Mouse (Mus musculus) right cerebral cortex, postnatal 36 days (tissue): ENCODE measurements around the gene Shld2.

Source experiments
- DNase-seq, 2 experiments: peaks; one replicate each; pipeline ENCODE4 v3.0.0; 2022; ENCODE audit warnings: low spot score in 2 of 2, mixed read lengths in 1 of 2

The Shld2 gene

DNA sequence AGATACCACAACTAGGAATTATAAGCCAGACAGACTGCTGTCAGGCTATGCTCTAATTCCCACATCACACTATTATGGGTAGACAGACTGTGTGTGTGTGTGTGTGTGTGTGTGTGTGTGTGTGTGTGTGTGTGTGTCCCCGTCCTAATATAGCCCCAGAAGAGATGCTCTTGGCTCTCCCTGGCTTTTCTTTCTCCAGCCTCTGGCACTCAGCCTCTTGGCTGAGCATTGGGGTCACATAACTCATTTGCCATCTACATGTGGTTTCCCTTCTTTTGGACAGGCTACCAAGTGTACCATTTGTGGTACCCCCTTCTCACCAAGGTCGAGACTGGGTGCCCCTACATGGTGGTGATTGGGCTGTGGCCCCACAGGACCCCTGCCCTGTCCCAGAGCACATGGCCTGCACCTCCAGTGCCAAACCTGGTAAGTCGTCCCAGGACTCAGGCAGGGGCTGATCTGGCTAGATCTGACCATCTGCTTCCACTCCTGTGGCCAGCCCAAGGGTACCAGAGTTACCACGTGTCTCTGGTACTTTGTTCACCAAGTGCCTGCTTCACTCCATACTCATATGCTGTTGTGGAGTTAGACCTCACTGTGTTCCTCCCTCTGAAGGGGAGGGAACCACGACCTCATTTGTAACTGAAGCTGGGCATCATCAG lies 88.7 kb downstream of the Shld2 start:
- no peak for DNase-seq

DNA sequence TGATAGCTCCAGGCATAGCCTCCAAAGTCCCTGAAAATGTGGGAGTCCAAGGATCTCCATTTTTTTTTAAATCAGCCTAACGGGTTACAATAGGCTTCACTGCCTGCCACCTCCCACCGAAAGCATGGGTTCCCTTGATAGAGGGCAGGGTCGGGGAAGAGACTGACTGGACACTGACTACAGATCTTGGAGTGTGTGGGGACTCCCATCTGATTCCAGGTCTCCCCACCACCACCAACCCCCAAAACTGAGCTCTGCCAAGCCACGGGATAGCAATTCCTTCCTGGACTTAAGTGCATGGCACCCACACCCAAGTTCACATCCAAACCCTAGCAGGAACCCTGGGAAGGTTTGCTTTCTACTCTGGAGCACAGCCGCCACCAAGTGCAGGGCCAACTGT lies 89.9 kb downstream of the Shld2 start:
- no peak for DNase-seq

DNA sequence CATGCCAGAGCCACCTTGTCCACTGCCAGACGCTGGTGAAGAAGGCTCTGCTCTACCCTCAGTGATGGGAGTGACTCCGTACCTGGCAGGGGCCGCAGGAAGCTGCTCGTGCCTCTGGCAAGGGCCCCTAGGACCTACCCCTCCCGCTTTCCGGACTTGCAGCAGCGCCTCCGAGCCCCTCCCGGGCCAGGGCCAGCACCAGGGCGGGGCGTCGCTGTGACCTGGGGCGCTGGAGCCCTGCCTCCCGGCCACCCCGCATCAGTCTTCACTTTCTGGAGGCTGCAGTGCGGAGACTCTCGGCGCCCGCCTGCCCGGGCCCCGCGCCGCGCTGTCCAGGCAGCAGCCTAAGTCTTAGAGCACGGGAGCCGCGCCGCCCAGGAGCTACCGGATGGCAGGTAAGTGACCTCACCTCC lies 90.5 kb downstream of the Shld2 start:
- DNase-seq = no peak

DNA sequence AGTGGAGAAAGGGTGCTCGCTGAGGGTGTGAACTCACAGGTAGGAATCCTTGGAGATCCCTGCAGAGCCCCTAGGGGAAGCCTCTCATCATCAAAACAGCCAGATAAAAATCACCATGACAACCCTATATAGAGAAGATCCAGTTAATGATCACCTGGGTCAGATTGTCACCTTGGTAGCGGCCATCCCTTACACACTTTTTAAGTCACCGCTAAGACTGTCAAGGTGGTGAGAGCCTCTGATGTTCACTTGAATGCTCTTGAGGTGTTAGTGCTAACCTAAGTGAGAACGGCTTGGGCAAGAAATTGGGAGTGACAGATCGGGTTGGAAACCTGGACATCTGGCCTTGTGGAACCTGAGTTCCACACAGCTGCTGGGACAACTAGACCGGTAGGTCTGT lies 91.0 kb downstream of the Shld2 start, which contains the start of gene Syt15:
Syt15 (plus strand) TSS at position 301 of the 400 bp plus-strand sequence.
- no peak for DNase-seq

DNA sequence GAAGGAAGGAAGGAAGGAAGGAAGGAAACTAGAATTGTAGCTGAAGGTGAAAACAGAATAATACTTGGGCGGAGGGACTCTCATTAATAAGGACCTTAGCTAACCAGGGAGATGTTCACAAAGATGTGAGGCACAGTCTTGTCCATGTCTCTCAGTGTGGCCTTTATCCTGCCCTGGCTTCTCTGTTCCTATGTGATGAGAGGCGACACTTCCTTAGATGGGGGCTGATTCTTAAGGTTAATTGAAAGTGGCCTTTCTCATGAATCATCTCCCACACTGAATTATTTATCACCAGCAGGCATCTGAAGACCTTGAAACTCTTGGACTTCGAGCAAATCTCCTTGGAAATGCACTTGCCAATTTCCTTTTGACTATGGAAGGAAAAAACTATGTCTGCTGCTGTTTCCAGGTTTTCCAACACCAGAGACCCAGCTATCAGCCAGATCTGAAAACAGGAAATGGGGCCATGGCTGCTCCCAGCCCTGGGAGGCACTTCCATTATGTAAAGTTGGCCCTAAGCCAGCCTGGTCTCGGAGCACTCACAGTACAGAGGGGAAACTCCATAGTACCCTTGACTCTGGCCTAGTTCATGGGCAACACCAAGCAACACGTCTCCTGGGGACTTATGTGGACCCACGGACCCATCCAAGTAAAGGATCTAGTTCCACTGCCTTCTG lies 94.7 kb downstream of the Shld2 start:
- DNase-seq = no peak

DNA sequence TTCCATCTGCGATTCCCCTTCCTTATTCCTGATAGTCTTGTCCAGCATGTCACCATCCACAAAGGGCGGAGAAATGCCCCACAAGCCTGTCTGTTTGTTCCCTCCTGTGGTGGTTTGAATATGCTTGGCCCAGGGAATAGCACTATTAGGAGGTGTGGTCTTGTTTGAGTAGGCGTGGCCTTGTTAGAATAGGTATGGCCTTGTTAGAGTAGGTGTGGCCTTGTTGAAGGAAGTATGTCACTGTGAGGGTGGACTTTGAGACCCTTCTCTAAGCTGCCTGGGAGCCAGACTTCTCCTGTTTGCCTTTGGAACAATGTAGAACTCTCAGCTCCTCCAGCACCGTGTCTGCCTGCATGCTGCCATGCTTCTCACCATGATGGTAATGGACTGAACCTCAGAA lies 100.4 kb downstream of the Shld2 start:
- no peak for DNase-seq

DNA sequence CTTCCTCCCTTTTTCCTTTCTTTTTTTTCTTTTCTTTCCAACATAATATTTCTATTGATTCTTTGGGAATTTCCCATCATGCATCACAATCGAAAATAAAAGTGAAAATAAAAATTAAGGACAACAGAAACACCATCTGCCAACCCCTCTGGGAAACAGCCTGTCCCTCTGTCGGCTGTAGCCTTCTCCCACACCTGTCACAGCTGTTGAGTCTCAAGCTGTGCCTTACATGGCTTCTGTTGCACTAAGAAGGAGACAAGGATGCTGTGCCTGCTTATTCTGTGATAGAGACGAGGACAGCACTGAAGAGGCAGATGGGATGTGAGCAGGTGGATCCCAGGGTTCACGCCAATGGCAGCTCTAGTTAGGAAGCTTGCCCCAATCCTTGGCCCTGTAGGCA lies 101.2 kb downstream of the Shld2 start:
- DNase-seq = no peak

DNA sequence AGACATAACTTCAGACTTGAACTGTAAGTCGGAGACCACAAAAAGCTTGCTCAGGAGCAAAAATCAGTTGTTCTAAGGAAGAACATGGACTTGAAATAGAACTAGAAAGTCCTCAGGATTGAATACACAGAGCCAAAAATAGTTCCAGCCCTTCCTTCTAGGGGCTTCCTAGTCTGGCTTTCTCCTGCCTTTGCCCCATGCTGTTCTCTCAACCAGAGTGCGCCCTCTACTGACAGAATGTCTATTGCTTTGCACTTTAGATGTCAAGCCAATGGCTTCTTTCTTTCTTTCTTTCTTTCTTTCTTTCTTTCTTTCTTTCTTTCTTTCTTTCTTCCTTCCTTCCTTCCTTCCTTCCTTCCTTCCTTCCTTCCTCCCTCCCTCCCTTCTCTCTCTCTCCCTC lies 101.6 kb downstream of the Shld2 start:
- no peak for DNase-seq

DNA sequence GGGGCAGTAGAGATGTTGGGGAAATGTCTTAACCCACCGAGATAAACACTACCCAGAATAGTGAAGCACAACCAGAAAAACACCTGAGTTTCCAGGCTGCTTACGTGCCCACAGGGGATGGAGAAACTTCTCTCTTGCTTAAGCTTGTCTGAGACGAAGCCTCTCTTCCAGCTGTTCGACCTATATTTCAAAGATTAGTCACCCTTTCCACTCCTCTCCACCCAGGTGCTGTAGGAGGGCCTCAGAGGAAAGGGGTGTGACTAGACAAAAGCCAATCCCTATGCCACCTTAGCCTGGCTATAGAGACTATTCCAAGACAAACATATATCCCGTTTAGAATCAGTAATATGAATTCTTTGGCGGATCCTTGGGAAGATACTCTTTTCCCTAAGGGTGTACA lies 102.3 kb downstream of the Shld2 start:
- no peak for DNase-seq

DNA sequence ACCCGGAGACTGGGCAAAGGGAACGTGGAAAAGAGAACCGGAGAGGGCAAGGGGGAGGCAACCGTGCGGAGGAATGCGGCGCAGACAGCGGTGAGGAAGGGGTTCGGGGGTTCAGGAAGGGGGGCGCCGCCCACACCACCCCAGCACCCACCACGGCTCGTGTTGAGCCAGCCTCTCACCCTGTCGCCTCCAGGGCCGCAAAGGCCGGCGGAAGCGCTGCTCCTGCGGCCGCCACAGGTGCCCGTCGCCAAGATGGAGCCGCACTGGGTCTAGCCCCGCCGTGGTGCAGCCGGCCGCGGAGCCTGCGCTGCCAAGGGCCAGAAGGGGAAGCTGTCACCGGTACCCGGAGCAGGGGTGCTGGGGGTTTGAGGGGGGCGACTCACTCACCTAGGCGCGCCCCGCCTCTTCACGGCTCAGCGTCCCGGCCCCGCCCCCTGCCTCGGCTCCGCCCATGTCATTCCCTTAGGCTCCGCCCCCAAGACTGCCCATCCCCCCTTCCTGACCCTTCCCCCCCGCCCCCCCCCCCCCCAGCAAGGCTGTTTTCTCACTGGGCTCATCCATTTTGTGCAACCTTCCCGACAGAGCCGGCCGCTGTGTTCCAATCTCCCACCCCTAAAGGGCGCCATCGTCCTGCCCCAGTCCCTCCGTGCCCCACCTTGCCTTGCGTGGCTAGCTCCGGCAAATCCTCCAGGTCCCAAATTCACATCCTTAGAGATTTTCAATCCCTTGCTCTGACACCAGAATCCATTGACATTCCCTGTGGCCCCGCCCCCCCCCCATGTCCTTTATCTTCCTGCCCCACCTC lies 108.9 kb downstream of the Shld2 start, which contains the start of gene Gprin2:
Gprin2 (minus strand) TSS at position 423 of the 805 bp plus-strand sequence.
- DNase-seq = no peak

DNA sequence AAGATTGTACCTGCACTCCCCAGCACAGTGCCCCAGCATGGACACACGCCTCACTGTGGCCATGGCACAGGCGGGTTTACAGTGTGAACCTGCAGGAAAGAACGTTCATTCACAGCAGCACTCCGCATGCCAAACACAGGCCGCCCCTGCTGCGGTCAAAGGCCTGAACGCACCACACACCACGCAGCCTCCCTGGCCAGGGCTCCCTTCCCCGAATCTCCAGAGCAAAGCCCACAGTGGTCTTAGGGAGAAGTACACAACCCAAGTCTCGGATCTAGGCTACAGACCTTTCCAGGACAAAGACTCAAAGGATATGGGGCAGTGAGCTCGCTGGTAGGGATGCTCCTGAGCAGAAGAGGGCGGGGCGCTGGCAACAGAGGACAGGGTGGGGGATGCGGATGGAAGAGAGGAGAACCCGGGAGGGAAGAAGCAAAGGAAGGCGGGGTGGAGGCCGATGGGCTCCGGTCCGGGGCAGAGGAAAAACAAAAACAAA lies 109.5 kb downstream of the Shld2 start:
- no peak for DNase-seq

DNA sequence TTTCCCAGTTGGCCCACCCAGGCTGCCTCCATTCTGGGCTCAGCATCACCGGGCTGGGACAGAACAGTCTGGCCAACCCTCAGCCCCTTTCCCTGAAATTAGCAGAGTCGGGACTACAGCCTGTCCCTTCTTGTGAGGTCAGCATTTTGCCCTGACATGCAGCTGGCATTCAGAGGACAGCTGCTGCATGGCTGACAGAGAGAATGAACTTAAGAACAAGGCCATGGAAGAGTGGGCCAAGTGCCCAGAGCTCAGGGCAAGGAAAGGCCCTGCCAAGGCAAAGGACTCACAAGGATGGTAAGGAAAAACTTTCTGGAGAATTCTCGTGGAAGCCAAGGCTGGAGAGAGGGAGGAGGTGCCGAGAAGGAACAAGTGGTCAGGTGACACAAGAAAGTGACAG lies 113.6 kb downstream of the Shld2 start:
- DNase-seq = no peak

DNA sequence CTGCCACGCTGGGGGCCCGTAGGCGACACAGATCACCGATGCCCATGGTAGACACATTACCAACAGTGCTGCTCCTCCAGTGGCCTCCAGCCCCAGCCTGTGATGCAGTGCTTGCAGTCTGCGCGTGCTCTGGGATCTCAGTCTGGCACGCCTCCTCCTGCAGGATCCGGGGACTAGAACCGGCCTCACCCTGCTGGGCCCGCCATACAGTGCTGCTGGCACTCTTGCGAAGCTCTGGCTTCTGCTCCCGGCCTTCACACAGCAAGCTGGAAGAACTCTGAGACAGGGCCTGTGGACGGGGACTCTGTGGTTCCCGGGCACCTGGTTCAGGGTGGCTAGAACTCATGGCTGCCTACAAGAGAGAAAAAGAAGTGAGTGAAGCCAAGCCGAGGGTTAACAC lies 114.8 kb downstream of the Shld2 start:
- DNase-seq = no peak

DNA sequence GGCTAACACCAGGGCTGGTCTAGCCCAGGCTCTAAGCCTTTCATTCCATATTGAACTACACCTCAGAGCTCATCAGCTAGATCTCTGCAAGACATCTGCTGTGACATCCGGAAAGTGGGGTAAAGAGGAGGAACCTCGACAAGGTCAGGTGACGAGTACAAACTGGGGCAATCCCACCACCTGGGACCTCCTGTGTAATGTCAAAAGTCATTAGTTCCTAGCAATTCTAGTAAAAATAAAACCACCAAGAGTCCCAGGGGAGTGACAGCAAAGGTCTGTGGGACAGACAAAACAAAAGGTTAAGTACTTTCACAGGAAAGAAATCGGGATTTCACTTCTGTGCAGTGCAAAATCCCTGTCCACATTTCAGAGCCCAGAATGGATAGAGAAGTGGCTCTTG lies 116.4 kb downstream of the Shld2 start:
- DNase-seq = no peak

DNA sequence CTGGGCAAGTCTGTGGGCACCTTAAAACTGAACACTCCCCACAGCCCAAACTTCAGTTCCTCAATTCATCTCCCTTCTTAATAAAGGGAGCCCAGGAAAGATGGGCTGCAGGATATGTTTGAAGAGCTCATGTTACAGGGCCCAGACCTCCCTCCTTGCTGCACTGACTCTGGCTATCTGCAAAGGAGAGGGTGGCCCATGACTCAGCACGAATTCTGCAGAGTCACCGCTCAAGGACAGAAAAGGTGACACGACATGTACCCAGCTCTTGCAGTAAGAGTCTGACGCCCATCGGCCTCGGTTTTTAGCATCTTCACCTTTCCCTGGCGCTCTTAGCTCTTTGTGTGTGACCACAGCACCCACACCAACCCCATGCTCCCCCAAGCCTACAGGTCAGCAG lies 119.9 kb downstream of the Shld2 start:
- no peak for DNase-seq

DNA sequence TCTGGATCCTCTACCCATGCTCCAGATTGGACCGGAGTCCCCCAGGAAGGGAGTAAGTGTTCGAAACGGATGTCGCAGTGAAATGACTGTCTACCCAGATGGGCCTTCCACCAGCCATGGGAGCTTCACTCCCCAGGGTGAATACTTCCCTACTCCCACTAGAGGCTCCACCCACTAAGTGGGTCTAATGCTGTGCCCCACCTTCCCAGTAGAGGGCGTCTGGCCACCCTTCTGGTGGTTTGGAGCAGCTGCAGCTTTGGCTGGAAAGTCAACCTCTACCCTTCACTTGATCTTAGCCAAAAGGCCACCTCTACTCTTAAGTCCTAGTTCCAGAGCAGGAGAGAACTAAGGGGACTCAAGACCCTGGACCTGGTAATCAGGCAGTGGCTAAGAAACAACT lies 121.7 kb downstream of the Shld2 start:
- DNase-seq = no peak
